Mouse (Mus musculus) kidney, adult 8-10 months (tissue): ENCODE measurements around the gene Stap2.

ENCODE experiments used
- DNase-seq, 2 experiments: peaks; one replicate each; pipeline ENCODE4 v3.0.0; 2022

Gene Stap2

GRCm38 (mm10) chr17:56003000-56003399, 2.4 kb downstream of the Stap2 start:
- no peak for DNase-seq

DNA sequence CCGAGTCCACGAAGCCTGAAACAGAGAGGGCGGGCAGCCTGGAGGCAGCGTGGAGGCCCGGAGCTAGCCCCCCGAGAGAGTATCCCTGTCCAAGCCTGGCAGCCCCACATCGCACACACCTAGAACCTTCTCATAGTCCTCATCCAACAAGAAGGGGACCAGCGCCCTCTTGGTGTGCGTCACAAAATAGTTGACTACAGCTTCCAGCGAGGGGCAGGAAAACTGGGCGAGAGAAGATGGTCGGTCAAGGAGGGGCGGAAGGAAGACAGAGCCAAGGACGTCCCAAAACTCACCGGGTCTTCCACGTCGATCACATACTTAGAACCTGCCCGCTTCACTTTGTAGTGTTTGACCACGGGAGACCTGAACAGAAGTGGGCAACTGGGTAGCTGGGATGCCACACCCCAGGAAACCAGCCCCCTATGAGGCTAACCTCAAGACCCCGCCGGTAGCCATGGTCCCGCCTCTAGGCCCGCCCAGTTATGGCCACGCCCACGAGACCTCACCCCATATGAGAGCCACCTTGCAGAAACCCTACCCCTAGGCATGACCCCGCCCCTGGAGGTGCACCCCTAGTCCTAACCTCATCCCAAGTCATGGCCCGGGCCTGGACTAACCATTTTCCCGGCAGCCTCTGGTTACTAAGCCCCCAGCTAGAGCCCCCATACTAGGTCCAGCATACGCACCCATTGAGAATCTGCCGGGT, 5.4 kb downstream of the Stap2 start:
- DNase-seq: no peak

GRCm38 (mm10) chr17:55996007-55996406, 9.4 kb downstream of the Stap2 start:
- peak; percentile 73 to 79 for DNase-seq

- no peak for DNase-seq
Observed at GRCm38 (mm10) chr17:55990278-55990898, 15.0 kb downstream of the Stap2 start.

DNA sequence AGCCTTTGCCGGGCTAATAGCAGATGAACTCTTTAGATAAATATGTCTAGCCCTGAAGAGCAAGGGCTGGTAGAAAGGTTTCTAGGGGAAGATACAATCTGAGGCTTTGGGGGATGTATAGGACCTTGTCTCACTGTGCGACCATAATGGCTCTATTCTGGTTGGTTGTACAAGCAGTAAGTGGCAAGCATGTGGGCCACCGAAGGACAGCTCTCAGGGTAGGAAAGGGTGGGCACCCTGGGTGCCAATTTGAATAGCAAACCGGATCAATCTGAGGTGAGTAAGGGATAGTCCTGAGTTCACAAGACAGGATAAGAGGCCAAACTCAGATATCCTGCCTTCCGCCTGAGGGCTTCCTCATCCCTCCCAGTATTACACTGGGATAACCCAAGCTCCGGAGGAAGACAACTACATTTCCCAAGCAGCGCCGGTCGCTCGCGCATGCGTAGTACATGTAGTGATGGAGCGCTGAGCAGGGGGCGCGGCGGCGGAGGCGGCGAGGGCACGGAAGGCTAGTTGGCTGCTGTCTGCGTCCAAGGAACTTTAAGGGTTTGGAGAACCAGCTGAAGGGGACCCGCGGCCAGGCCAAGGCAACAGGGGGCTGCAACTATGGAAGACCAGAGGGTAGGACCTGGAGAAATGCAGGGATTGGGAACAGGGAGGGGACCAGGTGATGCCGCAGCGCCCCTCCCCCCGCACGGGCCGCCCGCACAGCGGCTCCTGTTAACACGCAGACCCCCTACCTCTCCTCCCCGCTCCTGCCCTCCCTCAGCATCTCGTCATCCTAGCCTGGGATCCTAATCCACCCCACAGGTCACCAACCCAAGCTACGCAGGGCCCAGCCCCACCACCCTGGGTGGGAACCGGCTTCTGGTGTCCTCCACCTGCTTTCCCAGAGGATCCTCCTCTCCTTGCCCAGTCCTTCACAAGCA, 19.1 kb downstream of the Stap2 start, which contains the start of gene Fsd1:
Gene Fsd1 (plus strand): TSS at position 480 of the 932 bp plus-strand sequence.
- no peak for DNase-seq

- DNase-seq: no peak
Observed at GRCm38 (mm10) chr17:55977301-55977700, 28.1 kb downstream of the Stap2 start.

DNA sequence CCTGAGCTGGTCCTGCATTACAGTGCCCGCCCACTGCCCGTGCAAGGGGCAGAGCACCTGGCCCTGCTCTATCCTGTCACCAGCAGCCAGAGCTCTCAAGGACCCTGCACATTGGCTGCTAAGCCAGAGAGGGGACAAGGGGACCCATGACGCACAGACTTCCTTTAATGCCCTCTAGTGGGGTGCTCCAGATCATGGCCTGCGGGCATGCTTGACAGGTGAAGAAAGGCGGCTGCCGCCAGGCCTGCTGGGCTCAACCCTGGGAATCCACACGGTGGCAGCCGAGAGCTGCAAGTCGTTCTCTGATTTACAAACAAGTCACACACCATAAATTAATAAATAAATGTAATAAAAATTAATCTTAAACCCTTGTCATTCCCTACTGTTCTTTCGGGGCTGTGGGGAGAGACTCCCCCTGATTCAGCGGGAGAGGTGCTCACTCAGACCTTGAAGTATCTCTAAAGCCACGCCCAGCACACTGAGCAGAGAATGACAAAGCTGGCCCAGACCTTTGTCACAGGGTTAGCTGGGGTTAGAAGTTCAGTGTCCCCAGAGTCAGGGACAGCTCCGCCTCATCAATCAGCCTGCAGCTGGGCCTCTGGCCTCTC, 29.0 kb downstream of the Stap2 start:
- DNase-seq: peak; percentile 68 to 84

- DNase-seq: no peak
Observed at GRCm38 (mm10) chr17:55971453-55971852, 33.9 kb downstream of the Stap2 start.

- DNase-seq: no peak
Observed at GRCm38 (mm10) chr17:55969966-55970891, 35.2 kb downstream of the Stap2 start, which contains the start of gene Shd. Gene Shd, plus strand, starts transcription at chr17:55970467.

DNA sequence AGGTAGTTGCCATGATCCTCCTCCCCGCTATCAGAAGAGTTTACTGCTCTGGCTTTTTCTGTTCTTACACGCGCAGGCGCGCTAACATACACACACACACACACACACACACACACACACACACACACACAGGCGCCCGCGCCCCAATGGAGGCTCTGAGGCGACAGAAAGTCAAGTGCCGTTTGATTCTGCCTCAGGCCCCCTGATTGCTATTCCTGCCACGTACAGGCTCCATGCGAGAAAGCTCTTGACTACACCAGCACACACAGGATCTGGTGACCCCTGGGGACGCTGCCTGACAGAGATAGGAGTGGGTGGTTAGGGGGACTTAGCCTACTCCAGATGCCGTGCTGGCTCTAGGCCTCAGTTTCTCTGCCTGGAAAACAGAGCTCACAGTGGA, 35.8 kb downstream of the Stap2 start:
- peak; percentile 33 to 61 for DNase-seq

DNA sequence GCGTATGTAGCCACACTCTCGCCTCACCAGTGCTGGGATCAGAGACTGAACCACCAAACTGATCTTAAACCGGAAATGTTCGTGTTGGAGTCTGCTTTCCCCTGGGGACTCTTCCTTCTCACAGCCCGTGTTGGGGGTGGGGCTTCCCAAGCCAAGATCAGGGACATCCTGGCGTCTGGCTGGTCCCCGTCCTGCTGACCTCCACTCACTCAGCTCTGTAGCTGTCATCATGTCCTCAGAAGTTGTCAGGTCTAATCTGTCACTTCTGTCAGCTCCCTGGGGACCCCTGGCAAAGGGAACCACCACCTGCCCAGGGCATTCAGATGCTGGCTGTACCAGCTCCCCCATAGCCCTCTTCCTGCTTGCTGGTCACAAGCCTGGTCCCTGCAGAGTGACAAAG, 37.2 kb downstream of the Stap2 start:
- DNase-seq: no peak

DNA sequence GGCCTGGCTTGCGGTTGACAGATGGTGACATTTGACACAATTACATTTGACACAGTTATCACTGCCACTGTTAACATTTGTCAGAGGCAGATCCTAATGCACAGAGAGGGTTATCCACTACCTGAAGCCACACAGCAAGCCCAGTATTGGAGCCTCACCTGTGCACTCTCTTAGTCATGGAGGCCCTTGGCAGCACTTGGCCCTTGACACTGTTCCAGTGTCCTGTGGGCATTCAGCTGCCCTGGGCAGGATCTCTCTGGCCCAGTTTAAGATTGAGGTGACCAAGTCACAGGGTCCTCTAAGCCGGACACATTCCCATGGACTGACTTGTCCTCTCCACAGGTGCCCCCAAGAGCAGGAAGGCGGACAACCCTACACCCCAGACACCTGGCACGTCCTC, 38.2 kb downstream of the Stap2 start:
- DNase-seq: no peak

DNA sequence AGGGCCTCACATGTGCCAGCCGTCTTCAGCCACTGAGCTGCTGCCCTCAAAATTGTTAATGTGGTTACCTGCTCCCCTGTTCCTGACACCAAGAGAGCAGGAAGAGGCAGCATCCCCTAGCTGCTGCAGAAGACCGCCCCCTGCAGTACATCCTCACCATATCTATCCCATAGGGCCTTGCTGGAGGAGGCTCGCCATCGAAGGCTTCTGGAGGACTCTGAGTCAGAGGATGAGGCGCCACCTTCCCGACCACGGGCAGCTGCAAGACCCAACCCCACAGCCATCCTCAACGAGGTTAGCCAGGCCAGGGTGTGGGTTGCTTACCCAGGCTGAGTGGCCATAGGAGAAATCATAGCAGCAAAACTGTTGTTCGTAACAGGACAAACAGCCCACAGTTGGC, 40.4 kb downstream of the Stap2 start:
- no peak for DNase-seq

DNA sequence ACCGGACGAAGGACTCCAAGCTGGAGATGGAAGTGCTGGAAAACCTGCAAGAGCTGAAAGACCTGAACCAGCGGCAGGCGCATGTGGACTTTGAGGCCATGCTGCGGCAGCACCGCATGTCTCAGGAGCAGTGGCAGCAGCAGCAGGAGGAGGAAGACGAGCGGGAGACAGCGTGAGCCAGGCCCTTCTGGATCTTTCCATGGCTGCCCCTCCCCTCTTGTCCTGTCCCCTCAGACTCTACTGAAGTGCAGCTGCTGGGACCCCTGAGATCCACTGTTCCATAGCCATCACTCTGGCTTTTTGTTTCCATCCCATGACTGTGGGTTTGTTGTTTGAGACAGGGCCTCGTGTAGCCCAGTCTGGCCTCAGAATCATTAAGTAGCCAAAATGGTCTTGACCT, 40.9 kb downstream of the Stap2 start:
- DNase-seq: no peak

- no peak for DNase-seq
Observed at GRCm38 (mm10) chr17:55963171-55963570, 42.2 kb downstream of the Stap2 start.

DNA sequence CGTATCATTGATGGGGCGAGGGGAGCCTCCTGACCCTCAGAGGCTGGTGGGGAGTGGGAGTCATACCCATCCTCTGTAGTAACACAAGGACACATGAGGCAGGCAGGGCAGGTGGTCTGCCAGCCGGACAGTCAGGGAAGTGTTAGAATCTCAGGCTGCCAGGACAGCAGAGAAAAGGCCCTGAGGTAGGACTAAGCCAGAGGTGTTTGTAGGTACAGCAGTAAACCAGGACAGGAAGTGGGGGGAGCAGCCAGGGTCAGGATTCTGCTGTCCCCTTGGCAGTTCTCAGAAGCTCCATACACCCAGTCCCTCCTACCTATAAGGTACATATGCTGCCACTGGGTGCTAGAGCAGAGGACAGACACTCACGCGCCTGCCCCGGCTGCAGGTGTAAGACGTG, 43.8 kb downstream of the Stap2 start:
- DNase-seq: no peak

DNA sequence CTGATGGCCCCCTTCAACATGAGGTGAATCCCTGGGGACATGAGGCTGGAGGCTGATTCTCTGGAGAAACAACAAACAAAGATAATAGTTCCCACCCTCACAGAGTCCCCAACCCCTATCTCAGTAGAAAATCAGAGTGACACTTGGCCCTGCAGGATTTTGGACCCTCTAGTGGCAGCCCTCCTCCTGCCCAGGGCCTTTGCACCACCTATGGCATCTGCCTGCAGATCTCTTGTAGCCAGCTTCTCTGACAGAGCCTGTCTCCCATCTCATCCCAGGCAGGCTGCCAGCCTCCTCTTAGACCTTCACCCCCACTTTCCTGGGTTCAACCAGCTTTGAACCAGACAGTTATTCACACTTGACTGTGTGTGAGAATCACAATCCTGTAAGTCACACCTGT, 44.6 kb downstream of the Stap2 start:
- DNase-seq: no peak

GRCm38 (mm10) chr17:55959946-55960740, 45.2 kb downstream of the Stap2 start:
- no peak for DNase-seq

GRCm38 (mm10) chr17:55958918-55959728, 46.3 kb downstream of the Stap2 start, which contains the start of gene Yju2:
Gene Yju2, plus strand, starts transcription at chr17:55959099.
- peak; percentile 94 for DNase-seq

- no peak for DNase-seq
Observed at GRCm38 (mm10) chr17:55958584-55958886, 46.8 kb downstream of the Stap2 start.
